Mouse (Mus musculus) adrenal gland, postnatal 14 days (tissue): ENCODE results near the gene Rabgap1l. TPM values are rescaled to one million over a fixed set of nuclear protein-coding genes. Genes with fewer than 3 reads are reported as not detected.

Experiments
- microRNA-seq, 2 experiments: library from miRNA; unstranded; fragments of <30 nt; microRNA quantifications; one replicate each; pipeline ENCODE4 v1.2.0; 2021
- total RNA-seq: library from RNA; stranded (reverse); gene quantifications from 2 replicates; pipeline ENCODE4 v1.2.3, GENCODE M21; 2021

Rabgap1l gene
- total RNA-seq, 1 experiment from 2014 or later: 26.5 TPM

Small RNA genes lying within 50 kb of the gene (microRNA-seq; reads per million reads assigned to microRNA genes)
- gene Mir1927: 0 reads per million in 2 experiments

Other genes with a start within 250 kb of the Rabgap1l start
- gene Rc3h1, start 113.2 kb upstream of the Rabgap1l start, total RNA-seq: 44.0 and 46.1 TPM in 2 replicates
- gene Serpinc1, start 185.4 kb upstream of the Rabgap1l start, total RNA-seq: 25.9 and 489 TPM in 2 replicates
- 12.9 and 14.3 TPM in 2 replicates for gene Zbtb37, start 241.6 kb upstream of the Rabgap1l start, total RNA-seq